Mouse (Mus musculus) 416B (cell line): ENCODE data around the gene Mks1.

Experiments
- DNase-seq: peaks from one replicate; pipeline ENCODE4 v3.0.0; 2011; ENCODE audit warnings: low read depth

Mks1 gene

GRCm38 (mm10) chr11:87879826-87880225 lies 26.8 kb downstream of the Mks1 start:
- no peak for DNase-seq

- DNase-seq = peak; percentile 51
These were observed 28.7 kb downstream of the Mks1 start for GRCm38 (mm10) chr11:87881714-87882113.

- peak; percentile 71 for DNase-seq
These were observed 30.5 kb downstream of the Mks1 start for GRCm38 (mm10) chr11:87883493-87883892.

GRCm38 (mm10) chr11:87884856-87885255 lies 31.8 kb downstream of the Mks1 start:
- peak; percentile 22 for DNase-seq

GRCm38 (mm10) chr11:87892168-87892567 lies 39.2 kb downstream of the Mks1 start, which contains the start of gene Olfr462:
Olfr462 (minus strand) TSS chr11:87892268.
- DNase-seq = no peak

GRCm38 (mm10) chr11:87897287-87897686 lies 44.3 kb downstream of the Mks1 start, which contains the start of gene Olfr463:
Olfr463 (minus strand) TSS chr11:87897387.
- no peak for DNase-seq

- DNase-seq = no peak
These were observed 51.3 kb downstream of the Mks1 start for GRCm38 (mm10) chr11:87904331-87904730.
